Mouse (Mus musculus) heart, embryonic 12.5 days (tissue): ENCODE measurements around the gene Morc1. TPM values are rescaled to one million over a fixed set of nuclear protein-coding genes. Genes with fewer than 3 reads are reported as not detected.

ENCODE experiments used
- ATAC-seq: fragments of 200-750 bp; cut with Nextera tagmentation; 2 replicates; pipeline ENCODE4 v1.8.0; 2017; ENCODE audit warnings: moderate TSS enrichment, moderate library complexity; ENCODE audit not compliant: insufficient number of reproducible peaks, low FRiP score
- H3K27ac ChIP-seq: fragments of 300-500 bp; sonication (generic); 2 replicates; pipeline ENCODE4 v1.5.1; 2016; ENCODE audit warnings: mild to moderate bottlenecking, moderate library complexity; ENCODE audit not compliant: poor library complexity, severe bottlenecking
- H3K27me3 ChIP-seq: fragments of 300-500 bp; sonication (generic); replicated peaks from 2 replicates; pipeline ENCODE4 v1.6.1; 2016; ENCODE audit warnings: mild to moderate bottlenecking, moderate library complexity
- H3K36me3 ChIP-seq: fragments of 300-500 bp; sonication (generic); 2 replicates; pipeline ENCODE4 v1.6.1; 2016; ENCODE audit warnings: mild to moderate bottlenecking, moderate library complexity
- H3K4me1 ChIP-seq: fragments of 300-500 bp; sonication (generic); replicated peaks from 2 replicates; pipeline ENCODE4 v1.6.1; 2016; ENCODE audit warnings: mild to moderate bottlenecking
- H3K4me2 ChIP-seq: fragments of 300-500 bp; sonication (generic); 2 replicates; pipeline ENCODE4 v1.6.1; 2016; ENCODE audit warnings: mild to moderate bottlenecking, moderate library complexity
- H3K4me3 ChIP-seq: fragments of 300-500 bp; sonication (generic); 2 replicates; pipeline ENCODE4 v1.5.1; 2016; ENCODE audit warnings: mild to moderate bottlenecking
- H3K9ac ChIP-seq: fragments of 300-500 bp; sonication (generic); 2 replicates; pipeline ENCODE4 v1.6.1; 2016; ENCODE audit warnings: mild to moderate bottlenecking, moderate library complexity
- H3K9me3 ChIP-seq: fragments of 300-500 bp; sonication (generic); replicated peaks from 2 replicates; pipeline ENCODE4 v1.6.1; 2016; ENCODE audit warnings: mild to moderate bottlenecking, moderate library complexity
- WGBS: fragments of 180-500 bp; shearing (Covaris S2); methylation state at CpG from one replicate; pipeline ENCODE4 v1.1.7; 2016; 5-methylcytosine and 5-hydroxymethylcytosine counted together
- polyA plus RNA-seq: library from polyadenylated mRNA; unstranded; fragments of >200 nt; fragmentation: Nextera tagmentation; extraction: Ambion mirVana; gene quantifications from 2 replicates; pipeline ENCODE4 v1.2.1, GENCODE M21; 2016

The Morc1 gene
- polyA plus RNA-seq, 1 experiment from 2014 or later, result not detected

- H3K9ac ChIP-seq, result no peak overlapping the region
- no peak overlapping the region for H3K27ac ChIP-seq
- no peaks in the 10 kb centered on the region for H3K27me3 ChIP-seq
- H3K4me3 ChIP-seq, result no peak overlapping the region
- WGBS, result 80% methylated on average over 3 of the region's 3 CpGs
- no peak for ATAC-seq
- H3K4me2 ChIP-seq, result no peak overlapping the region
- H3K4me1 ChIP-seq, result no peaks in the 10 kb centered on the region
- no peaks in the 10 kb centered on the region for H3K36me3 ChIP-seq
- no peaks in the 10 kb centered on the region for H3K9me3 ChIP-seq
Measured at GRCm38 (mm10) chr16:48627296-48627695, 196.3 kb downstream of the Morc1 start.

GRCm38 (mm10) chr16:48629710-48630109, 198.7 kb downstream of the Morc1 start:
- WGBS, result 70% methylated on average over 5 of the region's 5 CpGs
- Histone ChIP-seq H3K27ac (no peak overlapping the region), H3K36me3 (no peaks in the 10 kb centered on the region), H3K4me3 (no peak overlapping the region), H3K4me2 (no peak overlapping the region), H3K9me3 (no peaks in the 10 kb centered on the region), H3K4me1 (no peaks in the 10 kb centered on the region), H3K9ac (no peak overlapping the region), H3K27me3 (no peaks in the 10 kb centered on the region)
- ATAC-seq, result no peak

GRCm38 (mm10) chr16:48630466-48630865, 199.4 kb downstream of the Morc1 start:
- Histone ChIP-seq H3K4me3 (no peak overlapping the region), H3K27me3 (no peaks in the 10 kb centered on the region), H3K36me3 (no peaks in the 10 kb centered on the region), H3K9me3 (no peaks in the 10 kb centered on the region), H3K9ac (no peak overlapping the region), H3K4me1 (no peaks in the 10 kb centered on the region), H3K4me2 (no peak overlapping the region), H3K27ac (no peak overlapping the region)
- ATAC-seq, result no peak
- WGBS, result 14% methylated on average over 8 of the region's 8 CpGs

GRCm38 (mm10) chr16:48632351-48632750, 201.3 kb downstream of the Morc1 start:
- Histone ChIP-seq H3K36me3 (no peaks in the 10 kb centered on the region), H3K9me3 (no peaks in the 10 kb centered on the region), H3K27ac (no peak overlapping the region), H3K9ac (no peak overlapping the region), H3K4me2 (no peak overlapping the region), H3K27me3 (no peaks in the 10 kb centered on the region), H3K4me1 (no peaks in the 10 kb centered on the region), H3K4me3 (no peak overlapping the region)
- 71% methylated on average over 6 of the region's 6 CpGs for WGBS
- ATAC-seq, result no peak

GRCm38 (mm10) chr16:48646246-48646645, 215.2 kb downstream of the Morc1 start:
- Histone ChIP-seq H3K36me3 (no peaks in the 10 kb centered on the region), H3K9ac (no peak overlapping the region), H3K27ac (no peak overlapping the region), H3K4me2 (no peak overlapping the region), H3K9me3 (no peaks in the 10 kb centered on the region), H3K4me1 (no peaks in the 10 kb centered on the region), H3K4me3 (no peak overlapping the region), H3K27me3 (no peaks in the 10 kb centered on the region)
- whole genome bisulfite sequencing, result 49% methylated on average over 2 of the region's 2 CpGs
- no peak for ATAC-seq

GRCm38 (mm10) chr16:48671696-48672095, 240.7 kb downstream of the Morc1 start:
- Histone ChIP-seq H3K4me3 (no peak overlapping the region), H3K9me3 (no peaks in the 10 kb centered on the region), H3K27ac (no peak overlapping the region), H3K36me3 (no peaks in the 10 kb centered on the region), H3K4me1 (peaks cover 8% of the 10 kb centered on the region; the same call in 1 of the 2 replicates), H3K27me3 (no peaks in the 10 kb centered on the region), H3K9ac (no peak overlapping the region), H3K4me2 (no peak overlapping the region)
- 40% methylated on average over 5 of the region's 5 CpGs for WGBS
- no peak for ATAC-seq

GRCm38 (mm10) chr16:48672664-48673063, 241.6 kb downstream of the Morc1 start:
- no peak for ATAC-seq
- Histone ChIP-seq H3K36me3 (no peaks in the 10 kb centered on the region), H3K4me2 (no peak overlapping the region), H3K4me3 (no peak overlapping the region), H3K9ac (no peak overlapping the region), H3K27ac (no peak overlapping the region), H3K9me3 (no peaks in the 10 kb centered on the region), H3K27me3 (no peaks in the 10 kb centered on the region), H3K4me1 (peaks cover 8% of the 10 kb centered on the region; the same call in 1 of the 2 replicates)
- 84% methylated on average over 3 of the region's 3 CpGs for WGBS

GRCm38 (mm10) chr16:48675607-48676006, 244.6 kb downstream of the Morc1 start:
- H3K4me1 ChIP-seq, result peaks cover 8% of the 10 kb centered on the region; the same call in 1 of the 2 replicates
- H3K36me3 ChIP-seq, result no peaks in the 10 kb centered on the region
- no peak overlapping the region for H3K27ac ChIP-seq
- no peak for ATAC-seq
- H3K27me3 ChIP-seq, result no peaks in the 10 kb centered on the region
- no peak overlapping the region for H3K4me3 ChIP-seq
- H3K9ac ChIP-seq, result no peak overlapping the region
- 17% methylated on average over 10 of the region's 10 CpGs for WGBS
- 0 out of 2 replicates have a peak overlapping the region, but pooled peaks have one; percentile 15 for H3K4me2 ChIP-seq
- no peaks in the 10 kb centered on the region for H3K9me3 ChIP-seq

- Histone ChIP-seq H3K27ac (no peak overlapping the region), H3K36me3 (no peaks in the 10 kb centered on the region), H3K4me3 (no peak overlapping the region), H3K27me3 (no peaks in the 10 kb centered on the region), H3K9me3 (no peaks in the 10 kb centered on the region), H3K9ac (no peak overlapping the region), H3K4me2 (no peak overlapping the region), H3K4me1 (peaks cover 4% of the 10 kb centered on the region; the same call in 1 of the 2 replicates)
- ATAC-seq, result no peak
- 53% methylated on average over 2 of the region's 2 CpGs for WGBS
Measured at GRCm38 (mm10) chr16:48676205-48676604, 245.2 kb downstream of the Morc1 start.

- H3K9ac ChIP-seq, result no peak overlapping the region
- no peaks in the 10 kb centered on the region for H3K36me3 ChIP-seq
- no peak overlapping the region for H3K4me2 ChIP-seq
- H3K27ac ChIP-seq, result no peak overlapping the region
- ATAC-seq, result no peak
- no peaks in the 10 kb centered on the region for H3K27me3 ChIP-seq
- 84% methylated on average over 5 of the region's 5 CpGs for WGBS
- H3K4me1 ChIP-seq, result no peaks in the 10 kb centered on the region
- H3K9me3 ChIP-seq, result no peaks in the 10 kb centered on the region
- no peak overlapping the region for H3K4me3 ChIP-seq
Measured at GRCm38 (mm10) chr16:48677381-48677780, 246.3 kb downstream of the Morc1 start.

GRCm38 (mm10) chr16:48678029-48678428, 247.0 kb downstream of the Morc1 start:
- no peak overlapping the region for H3K4me2 ChIP-seq

More at GRCm38 (mm10) chr16:48678029-48678428, 247.0 kb downstream of the Morc1 start:
- no peaks in the 10 kb centered on the region for H3K4me1 ChIP-seq
- no peaks in the 10 kb centered on the region for H3K27me3 ChIP-seq
- H3K27ac ChIP-seq, result no peak overlapping the region
- no peak for ATAC-seq
- WGBS, result 61% methylated on average over 1 of the region's 1 CpGs
- H3K4me3 ChIP-seq, result no peak overlapping the region
- H3K9ac ChIP-seq, result no peak overlapping the region
- no peaks in the 10 kb centered on the region for H3K36me3 ChIP-seq
- H3K9me3 ChIP-seq, result no peaks in the 10 kb centered on the region
